Mouse (Mus musculus) kidney, adult 18-20 months (tissue): ENCODE measurements around the gene Saal1.
"Not testable (repeated sequence)": the region's sequence is repeated elsewhere in the genome, so short reads cannot be mapped to it uniquely, and the experiment has no call there.

Source experiments
- DNase-seq: peaks from one replicate; pipeline ENCODE4 v3.0.0; 2021

The Saal1 gene

DNA sequence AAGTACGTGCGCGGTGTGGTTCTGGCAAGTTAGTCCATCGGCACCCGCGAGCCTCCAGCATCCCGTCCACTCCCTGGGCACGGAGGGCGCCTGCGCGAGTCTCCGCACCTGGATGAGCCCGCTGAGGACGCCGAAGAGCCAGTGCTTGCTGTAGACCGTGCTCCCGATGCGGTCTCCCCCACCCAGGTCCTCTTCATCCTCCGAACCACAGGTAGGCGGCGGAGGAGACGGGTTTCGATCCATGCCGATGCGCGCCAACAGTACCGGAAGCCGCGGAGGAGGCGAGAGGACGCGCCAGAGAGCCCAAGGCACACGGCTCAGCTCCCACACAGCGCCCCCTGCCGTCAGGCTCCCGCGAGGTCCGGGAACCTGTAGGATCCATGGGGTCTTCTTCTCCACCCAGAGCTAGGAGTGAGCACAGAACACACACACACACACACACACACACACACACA is at the start of gene Saal1:
TSS of gene Saal1 (minus strand) at position 291 of the 455 bp plus-strand sequence.
- DNase-seq: peak; percentile 86

DNA sequence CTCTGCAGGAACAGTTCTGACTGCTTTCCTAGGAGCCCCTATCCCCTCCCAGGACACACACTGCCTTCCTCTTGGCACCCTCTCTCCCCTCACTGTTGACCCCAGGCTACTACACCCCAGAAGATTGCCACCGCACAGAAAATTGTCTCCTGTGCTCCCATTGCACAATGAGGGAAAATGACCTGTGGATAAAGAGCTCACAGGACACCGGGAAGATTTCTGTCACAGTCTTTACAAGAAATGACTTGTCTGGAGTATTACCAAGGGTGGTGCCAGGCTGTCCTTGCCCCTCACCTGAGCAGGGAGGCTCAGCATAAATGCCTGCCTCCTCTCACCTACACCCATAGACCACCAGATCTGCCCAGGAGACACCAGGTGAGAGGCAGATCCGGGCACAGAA is 41.0 kb upstream of the Saal1 start, which contains the start of gene Saa2:
TSS of gene Saa2 (plus strand) at position 301 of the 400 bp plus-strand sequence.
- no peak for DNase-seq

GRCm38 (mm10) chr7:46748459-46748858 is 38.0 kb upstream of the Saal1 start:
- no peak for DNase-seq

GRCm38 (mm10) chr7:46746381-46746780 is 35.9 kb upstream of the Saal1 start:
- DNase-seq: no peak

- DNase-seq: no peak
These were observed 35.3 kb upstream of the Saal1 start for GRCm38 (mm10) chr7:46745816-46746215.

GRCm38 (mm10) chr7:46742880-46743279 is 32.4 kb upstream of the Saal1 start, which contains the start of gene Saa1:
TSS of gene Saa1 (minus strand) at chr7:46742980.
- DNase-seq: not testable (repeated sequence)

- DNase-seq: not testable (repeated sequence)
These were observed 29.6 kb upstream of the Saal1 start for GRCm38 (mm10) chr7:46740041-46740440.

GRCm38 (mm10) chr7:46738561-46739460 is 28.3 kb upstream of the Saal1 start:
- DNase-seq: peak; percentile 12

- no peak for DNase-seq
These were observed 24.5 kb upstream of the Saal1 start for GRCm38 (mm10) chr7:46734983-46735382.

DNA sequence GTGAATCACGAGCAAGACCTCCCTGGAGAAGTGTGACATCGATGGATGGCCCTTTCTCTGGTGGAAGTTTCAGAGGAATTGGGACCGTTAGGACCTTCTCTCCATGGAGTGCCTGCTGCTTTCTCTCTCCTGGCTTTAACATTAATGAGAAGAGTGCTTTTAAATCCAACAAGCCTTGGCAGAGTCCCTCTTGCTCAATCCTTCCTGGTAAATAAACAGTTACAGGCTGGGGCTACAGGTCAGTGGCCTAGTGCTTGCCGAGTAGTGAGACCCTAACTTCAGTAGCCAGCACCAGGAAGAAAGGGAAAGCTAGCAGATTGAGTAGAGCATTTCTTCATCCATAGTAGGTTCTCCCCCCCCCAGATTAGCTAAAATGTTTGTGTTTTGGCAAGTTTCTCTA is 22.0 kb upstream of the Saal1 start, which contains the start of gene Saa4:
TSS of gene Saa4 (minus strand) at position 146 of the 400 bp plus-strand sequence.
- DNase-seq: no peak

DNA sequence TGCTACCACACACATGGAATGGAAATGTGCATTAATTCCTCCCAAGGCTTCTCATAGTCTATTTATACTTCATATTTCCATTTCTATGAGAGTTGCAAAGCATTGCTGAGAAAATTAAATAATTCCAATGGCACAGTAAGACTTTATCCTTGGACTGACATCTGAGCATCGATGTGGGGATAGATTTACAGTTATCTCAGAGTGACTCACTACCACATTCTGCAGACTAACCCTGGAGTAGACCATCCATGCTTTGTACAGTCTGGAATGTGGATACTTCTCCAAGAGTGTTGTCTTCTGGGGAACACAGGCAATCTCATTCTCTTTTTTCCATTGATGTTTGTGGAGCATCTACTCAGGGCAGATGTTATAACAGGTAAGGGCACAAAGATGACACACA is 17.1 kb upstream of the Saal1 start:
- no peak for DNase-seq

DNA sequence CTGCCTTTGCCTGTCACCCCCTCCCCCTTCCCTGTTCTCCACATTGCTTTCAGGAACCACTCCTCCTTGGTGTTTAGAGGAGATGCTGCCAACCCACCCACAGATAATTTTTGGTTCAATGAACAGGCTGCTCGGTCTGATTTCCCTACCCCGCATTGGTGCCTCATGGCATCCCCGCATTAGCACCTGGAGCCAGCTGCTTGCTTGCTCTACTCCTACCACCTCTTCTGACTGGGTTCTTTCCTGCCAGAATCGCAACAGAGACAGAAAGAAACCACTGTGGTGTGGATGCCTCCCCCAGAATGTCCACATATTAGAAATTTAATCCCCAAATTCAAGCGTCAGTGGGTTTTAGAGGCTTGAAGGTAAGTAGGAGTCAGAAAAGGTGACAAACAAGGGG is 13.9 kb upstream of the Saal1 start:
- DNase-seq: no peak

DNA sequence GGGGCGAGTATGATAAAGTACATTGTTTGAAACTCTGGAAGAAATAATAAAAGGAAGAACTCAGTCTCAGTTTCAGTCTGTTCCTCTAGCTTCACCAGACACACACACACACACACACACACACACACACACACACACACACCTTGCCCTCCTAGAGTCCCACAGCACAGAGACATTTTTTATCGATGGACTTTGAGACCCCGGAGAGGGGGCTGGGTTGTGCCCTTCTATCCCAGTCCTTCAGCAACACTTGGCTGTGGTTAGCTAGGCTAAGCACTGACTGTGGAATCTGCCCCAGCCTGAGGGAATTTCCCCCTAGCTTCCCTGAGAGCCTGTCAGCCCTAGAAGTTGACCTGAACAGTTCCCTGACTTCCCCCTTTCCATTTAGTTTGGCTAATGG is 13.4 kb upstream of the Saal1 start:
- DNase-seq: no peak

GRCm38 (mm10) chr7:46723354-46723753 is 12.9 kb upstream of the Saal1 start:
- DNase-seq: no peak

- no peak for DNase-seq
These were observed 10.0 kb upstream of the Saal1 start for GRCm38 (mm10) chr7:46720460-46720859.

DNA sequence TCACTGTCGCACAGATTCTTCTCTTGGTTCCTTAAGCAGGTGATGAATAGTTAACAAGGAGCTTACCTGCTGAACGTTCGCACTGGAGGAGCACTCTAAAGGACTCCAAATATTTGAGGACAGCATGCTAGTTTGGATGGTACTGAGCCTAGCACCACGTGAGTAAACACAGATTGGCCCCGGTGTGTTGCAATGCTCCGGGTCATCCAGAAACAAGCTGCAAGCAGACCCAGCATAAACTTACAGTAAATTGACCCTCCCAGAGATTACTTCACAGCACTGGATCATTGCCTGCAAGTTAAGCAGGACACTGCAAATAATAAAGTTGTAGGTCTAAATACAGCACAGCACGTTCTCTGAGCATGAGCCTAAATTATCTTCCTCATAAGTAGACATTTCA is 9.0 kb upstream of the Saal1 start:
- DNase-seq: peak; percentile 9

DNA sequence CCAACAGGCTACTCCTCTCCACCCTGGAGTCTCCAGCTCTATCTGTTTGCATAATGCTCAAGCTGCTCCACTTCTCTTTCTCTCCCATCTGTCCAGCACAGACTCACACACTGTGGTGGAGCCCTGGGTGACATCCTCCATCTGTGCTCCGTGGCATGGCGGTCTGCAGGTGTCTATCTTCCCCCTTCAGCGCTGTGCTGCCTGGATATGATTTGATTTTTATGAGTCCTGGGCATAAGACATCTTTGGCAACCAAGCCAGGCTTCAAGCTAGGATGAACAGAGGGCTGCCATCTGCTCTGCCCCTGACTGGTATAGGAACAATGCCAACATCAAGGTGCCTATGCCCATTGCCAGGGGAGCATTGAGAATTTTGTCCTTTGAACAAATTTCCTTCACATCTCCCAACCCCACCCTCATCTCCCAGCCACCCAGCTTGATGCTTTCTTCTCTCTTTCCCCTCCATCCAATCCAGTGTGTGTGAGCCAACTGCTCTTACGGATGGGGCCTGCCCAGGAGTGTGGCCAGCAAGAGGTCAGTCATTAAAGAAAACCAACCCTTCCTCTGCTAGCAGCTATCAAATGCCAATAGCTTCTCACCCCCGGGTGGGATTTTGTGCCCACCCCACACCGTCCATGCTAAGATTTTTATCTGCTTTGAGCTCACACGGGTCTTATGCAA is 8.3 kb upstream of the Saal1 start:
- no peak for DNase-seq

- peak; percentile 22 for DNase-seq
These were observed 6.4 kb upstream of the Saal1 start for GRCm38 (mm10) chr7:46716897-46717296.

DNA sequence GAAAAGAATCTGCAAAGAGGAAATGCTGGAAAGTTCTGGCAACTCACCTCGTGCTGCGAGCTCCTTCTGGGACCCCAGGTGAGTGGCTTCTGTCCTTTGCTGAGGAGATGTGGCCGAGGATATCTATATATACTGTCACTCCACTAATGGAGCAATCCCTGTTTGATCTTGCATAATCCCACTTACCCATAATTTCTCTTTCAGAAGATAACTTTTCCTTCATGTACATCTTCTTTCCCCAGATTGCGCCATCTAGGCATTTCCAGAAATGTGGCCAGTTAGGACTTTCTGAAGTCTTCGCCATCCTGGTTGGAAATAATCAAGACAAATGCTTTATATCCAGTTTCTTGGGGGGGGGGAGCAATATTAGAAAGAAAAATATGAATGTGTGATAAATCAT is 5.1 kb upstream of the Saal1 start, which contains the start of gene Saa3:
TSS of gene Saa3 (minus strand) at position 101 of the 400 bp plus-strand sequence.
- DNase-seq: no peak

DNA sequence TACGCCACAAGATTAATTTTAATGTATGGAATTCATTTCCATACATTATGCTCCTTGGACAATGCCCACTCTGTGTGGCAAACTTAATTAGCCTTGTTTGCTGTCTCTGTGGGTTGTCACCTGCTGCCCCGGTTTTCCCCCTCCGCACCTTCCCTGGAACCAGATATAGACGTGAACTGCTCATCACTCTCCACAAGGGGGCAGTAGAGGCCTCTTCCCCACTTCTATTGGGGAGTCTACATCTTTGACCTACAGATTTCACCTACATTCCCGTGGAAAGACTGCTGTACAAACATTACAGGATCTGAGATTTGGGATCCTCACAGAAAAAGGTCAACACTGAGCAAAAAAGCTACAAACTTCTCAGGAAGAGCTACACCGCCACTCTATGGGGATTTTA is 4.0 kb upstream of the Saal1 start:
- peak; percentile 58 for DNase-seq

GRCm38 (mm10) chr7:46712250-46712649 is 1.8 kb upstream of the Saal1 start:
- no peak for DNase-seq

DNA sequence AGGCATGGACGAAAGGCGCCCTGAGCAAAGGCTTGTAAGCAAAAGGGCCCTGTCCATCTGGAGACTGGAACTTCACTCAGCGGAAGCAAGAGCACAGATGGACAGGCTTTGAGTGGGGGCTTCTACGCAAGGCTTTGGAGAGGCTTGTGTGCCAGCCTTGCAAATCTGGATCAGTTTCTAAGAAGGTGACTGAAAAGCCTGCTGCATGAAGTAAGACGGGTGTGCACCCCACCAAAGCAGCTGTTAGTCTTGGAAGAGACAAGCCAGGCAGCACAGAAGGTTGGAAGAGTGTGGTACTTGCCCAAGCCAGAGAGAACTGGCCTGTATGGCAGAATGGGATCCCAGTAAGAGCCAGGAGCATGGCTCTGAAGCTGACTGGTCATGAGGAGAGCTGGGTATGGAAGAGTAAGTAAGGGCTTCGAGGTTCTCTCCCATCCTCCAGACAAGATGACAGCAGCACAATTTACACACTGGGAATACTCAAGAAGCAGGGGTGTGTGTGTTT is 9.9 kb downstream of the Saal1 start:
- DNase-seq: no peak

DNA sequence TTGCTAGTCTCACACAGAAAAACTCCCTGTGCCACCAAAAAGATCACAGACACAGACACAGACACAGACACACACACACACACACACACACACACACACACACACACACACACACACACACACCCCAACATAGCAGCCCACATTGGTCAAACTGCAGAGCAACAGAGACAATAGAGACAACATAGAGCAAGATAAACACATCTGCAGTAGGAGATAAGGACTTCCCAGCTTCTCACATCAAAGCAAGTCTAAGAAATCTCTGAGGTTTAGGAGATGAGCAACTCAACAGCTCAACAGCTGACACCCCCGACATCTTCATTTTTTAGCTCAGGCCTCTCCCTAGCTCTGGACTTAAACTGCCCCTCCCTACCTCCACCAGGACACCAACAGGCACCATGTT is 13.7 kb downstream of the Saal1 start:
- no peak for DNase-seq
